Mouse (Mus musculus) megakaryocyte, embryonic 14.5 days (primary cell): ENCODE measurements around the gene H6pd. TPM values are rescaled to one million over a fixed set of nuclear protein-coding genes. Genes with fewer than 3 reads are reported as not detected.

Experiments
- H3K27me3 ChIP-seq: replicated peaks from 2 replicates; pipeline ENCODE3; 2012; ENCODE audit warnings: inconsistent platforms
- H3K36me3 ChIP-seq: replicated peaks from 2 replicates; pipeline ENCODE3; 2012; ENCODE audit warnings: low read length, inconsistent platforms, mixed read lengths
- H3K4me1 ChIP-seq: 2 replicates; pipeline ENCODE4 v1.6.1; 2012; ENCODE audit warnings: inconsistent platforms
- H3K4me3 ChIP-seq: replicated peaks from 2 replicates; pipeline ENCODE3; 2012; ENCODE audit warnings: moderate library complexity, mild to moderate bottlenecking, inconsistent platforms
- H3K9me3 ChIP-seq: 2 replicates; pipeline ENCODE4 v1.6.1; 2012; ENCODE audit warnings: inconsistent platforms
- FLI1 ChIP-seq: IDR thresholded peaks from 2 replicates; pipeline ENCODE4 v1.6.1; 2012; ENCODE audit warnings: low read length, inconsistent platforms, mixed read lengths
- GATA1 ChIP-seq: IDR thresholded peaks from 3 replicates; pipeline ENCODE4 v1.6.1; 2012; ENCODE audit warnings: mixed read lengths, low read length, inconsistent platforms, borderline replicate concordance
- polyA plus RNA-seq: library from polyadenylated mRNA; stranded (reverse); fragments of >175 nt; gene quantifications from 2 replicates; pipeline ENCODE4 v1.2.3, GENCODE M21; 2012; ENCODE audit warnings: low replicate concordance; ENCODE audit not compliant: insufficient read depth

Gene H6pd
- polyA plus RNA-seq, 1 experiment: 6.8 TPM

GRCm38 (mm10) chr4:150001221-150001860 is 7.5 kb downstream of the H6pd start:
- Histone ChIP-seq H3K36me3 (peaks cover 25% of the 10 kb centered on the region), H3K27me3 (no peaks in the 10 kb centered on the region), H3K9me3 (peaks cover 11% of the 10 kb centered on the region), H3K4me3 (peak overlapping the region; percentile 86), H3K4me1 (peaks cover 94% of the 10 kb centered on the region)
- TF ChIP-seq FLI1 (no peak), GATA1 (no peak)

- Histone ChIP-seq H3K9me3 (peaks cover 5% of the 10 kb centered on the region), H3K4me1 (peaks cover 85% of the 10 kb centered on the region), H3K36me3 (peaks cover 25% of the 10 kb centered on the region), H3K27me3 (no peaks in the 10 kb centered on the region), H3K4me3 (no peak overlapping the region)
- TF ChIP-seq GATA1 (no peak), FLI1 (no peak)
Observed at GRCm38 (mm10) chr4:149999931-150000555, 8.8 kb downstream of the H6pd start.

GRCm38 (mm10) chr4:149999510-149999900 is 9.3 kb downstream of the H6pd start:
- H3K4me3 ChIP-seq: no peak overlapping the region
- H3K9me3 ChIP-seq: no peaks in the 10 kb centered on the region
- H3K4me1 ChIP-seq: peaks cover 79% of the 10 kb centered on the region
- peaks cover 23% of the 10 kb centered on the region for H3K36me3 ChIP-seq
- TF ChIP-seq GATA1 (no peak), FLI1 (no peak)
- H3K27me3 ChIP-seq: no peaks in the 10 kb centered on the region

- Histone ChIP-seq H3K9me3 (no peaks in the 10 kb centered on the region), H3K36me3 (peaks cover 29% of the 10 kb centered on the region), H3K4me1 (peaks cover 78% of the 10 kb centered on the region), H3K4me3 (no peak overlapping the region), H3K27me3 (no peaks in the 10 kb centered on the region)
- TF ChIP-seq FLI1 (no peak), GATA1 (no peak)
Observed at GRCm38 (mm10) chr4:149998786-149999509, 9.9 kb downstream of the H6pd start.

GRCm38 (mm10) chr4:149997999-149998398 is 10.8 kb downstream of the H6pd start:
- Histone ChIP-seq H3K4me1 (peaks cover 73% of the 10 kb centered on the region), H3K4me3 (no peak overlapping the region), H3K9me3 (no peaks in the 10 kb centered on the region), H3K27me3 (no peaks in the 10 kb centered on the region), H3K36me3 (peaks cover 38% of the 10 kb centered on the region)
- no peak for TF ChIP-seq GATA1
- TF ChIP-seq FLI1: no peak

GRCm38 (mm10) chr4:149996440-149996839 is 12.4 kb downstream of the H6pd start:
- no peaks in the 10 kb centered on the region for H3K9me3 ChIP-seq
- TF ChIP-seq GATA1 (no peak), FLI1 (no peak)
- no peaks in the 10 kb centered on the region for H3K27me3 ChIP-seq
- H3K4me1 ChIP-seq: peaks cover 61% of the 10 kb centered on the region
- H3K4me3 ChIP-seq: no peak overlapping the region
- peaks cover 54% of the 10 kb centered on the region for H3K36me3 ChIP-seq

GRCm38 (mm10) chr4:149995911-149996310 is 12.9 kb downstream of the H6pd start:
- H3K36me3 ChIP-seq: peaks cover 59% of the 10 kb centered on the region
- H3K4me3 ChIP-seq: no peak overlapping the region
- H3K9me3 ChIP-seq: no peaks in the 10 kb centered on the region
- H3K27me3 ChIP-seq: no peaks in the 10 kb centered on the region
- no peak for TF ChIP-seq FLI1
- no peak for TF ChIP-seq GATA1
- H3K4me1 ChIP-seq: peaks cover 61% of the 10 kb centered on the region

GRCm38 (mm10) chr4:149994218-149994617 is 14.6 kb downstream of the H6pd start:
- peaks cover 61% of the 10 kb centered on the region for H3K36me3 ChIP-seq

GRCm38 (mm10) chr4:149992670-149993032 is 16.2 kb downstream of the H6pd start:
- Histone ChIP-seq H3K4me1 (peaks cover 56% of the 10 kb centered on the region), H3K9me3 (no peaks in the 10 kb centered on the region), H3K4me3 (no peak overlapping the region), H3K27me3 (no peaks in the 10 kb centered on the region), H3K36me3 (peaks cover 65% of the 10 kb centered on the region)
- TF ChIP-seq FLI1 (no peak), GATA1 (no peak)

More at GRCm38 (mm10) chr4:149994218-149994617, 14.6 kb downstream of the H6pd start:
- TF ChIP-seq FLI1: no peak
- TF ChIP-seq GATA1: no peak
- Histone ChIP-seq H3K9me3 (no peaks in the 10 kb centered on the region), H3K4me1 (peaks cover 60% of the 10 kb centered on the region), H3K4me3 (no peak overlapping the region), H3K27me3 (no peaks in the 10 kb centered on the region)
